Mouse (Mus musculus) embryo, embryonic 9.5 days (tissue): ENCODE measurements around the gene Ascl2.

Experiments
- DNase-seq: peaks from one replicate; pipeline ENCODE4 v3.0.0-alpha.2; 2017; ENCODE audit errors: extremely low spot score

The Ascl2 gene

DNA sequence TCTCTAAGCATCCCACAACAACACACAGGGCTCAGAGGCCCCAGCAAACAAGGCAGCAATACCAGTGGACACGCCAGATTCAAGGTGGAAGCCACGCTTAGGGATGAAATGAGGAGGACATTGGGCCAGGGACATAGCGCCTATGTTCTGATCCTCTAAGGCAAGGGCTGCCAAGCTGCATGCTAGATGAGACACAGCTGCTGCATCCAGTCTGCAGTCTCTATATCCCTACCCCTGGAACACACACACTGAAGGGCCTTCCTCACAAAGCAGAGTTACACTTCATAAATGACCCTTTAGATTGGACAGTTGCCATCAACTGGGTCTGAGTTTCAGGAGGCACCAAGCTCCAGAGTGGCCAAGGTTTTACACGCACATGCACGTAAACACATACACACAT is 51.4 kb downstream of the Ascl2 start:
- no peak for DNase-seq
